Mouse (Mus musculus) liver, embryonic 15.5 days (tissue): ENCODE results near the gene Fig4. TPM values are rescaled to one million over a fixed set of nuclear protein-coding genes. Genes with fewer than 3 reads are reported as not detected.

ENCODE experiments used
- ATAC-seq: fragments of 200-750 bp; cut with Nextera tagmentation; 2 replicates; pipeline ENCODE4 v1.8.0; 2017; ENCODE audit warnings: moderate number of reproducible peaks, mild to moderate bottlenecking, moderate library complexity; ENCODE audit not compliant: insufficient read depth
- H3K27ac ChIP-seq: fragments of 300-500 bp; sonication (generic); replicated peaks from 2 replicates; pipeline ENCODE4 v1.5.1; 2015; ENCODE audit warnings: mild to moderate bottlenecking, inconsistent platforms
- H3K27me3 ChIP-seq: fragments of 300-500 bp; sonication (generic); 2 replicates; pipeline ENCODE4 v1.6.1; 2015; ENCODE audit warnings: mild to moderate bottlenecking, inconsistent platforms
- H3K36me3 ChIP-seq: fragments of 300-500 bp; sonication (generic); replicated peaks from 2 replicates; pipeline ENCODE4 v1.6.1; 2015; ENCODE audit warnings: moderate library complexity, mild to moderate bottlenecking, inconsistent platforms
- H3K4me1 ChIP-seq: fragments of 300-500 bp; sonication (generic); replicated peaks from 2 replicates; pipeline ENCODE4 v1.6.1; 2015; ENCODE audit warnings: inconsistent platforms
- H3K4me2 ChIP-seq: fragments of 300-500 bp; sonication (generic); 2 replicates; pipeline ENCODE4 v1.6.1; 2015; ENCODE audit warnings: moderate library complexity, mild to moderate bottlenecking, inconsistent platforms
- H3K4me3 ChIP-seq: fragments of 300-500 bp; sonication (generic); replicated peaks from 2 replicates; pipeline ENCODE4 v1.5.1; 2015; ENCODE audit warnings: mild to moderate bottlenecking, inconsistent platforms
- H3K9ac ChIP-seq: fragments of 300-500 bp; sonication (generic); 2 replicates; pipeline ENCODE4 v1.6.1; 2015; ENCODE audit warnings: moderate library complexity, mild to moderate bottlenecking, inconsistent platforms
- H3K9me3 ChIP-seq: fragments of 300-500 bp; sonication (generic); replicated peaks from 2 replicates; pipeline ENCODE4 v1.6.1; 2016; ENCODE audit warnings: inconsistent platforms
- WGBS: fragments of 180-500 bp; shearing (Covaris S2); methylation state at CpG from one replicate; pipeline ENCODE4 v1.1.7; 2015; ENCODE audit warnings: mixed read lengths; ENCODE audit not compliant: insufficient replicate concordance; 5-methylcytosine and 5-hydroxymethylcytosine counted together
- polyA plus RNA-seq: library from polyadenylated mRNA; unstranded; fragments of >200 nt; fragmentation: Nextera tagmentation; extraction: Ambion mirVana; gene quantifications from 2 replicates; pipeline ENCODE4 v1.2.1, GENCODE M21; 2015

The Fig4 gene
- polyA plus RNA-seq, 1 experiment from 2014 or later, result 7.4 TPM

GRCm38 (mm10) chr10:41260243-41261006, 42.6 kb downstream of the Fig4 start:
- H3K9ac ChIP-seq, result peak overlapping the region; percentile 27; the same call in 1 of the 2 replicates
- H3K27ac ChIP-seq, result peak overlapping the region; percentile 59; the same call in 1 of the 2 replicates

GRCm38 (mm10) chr10:41250749-41251065, 52.4 kb downstream of the Fig4 start:
- 77% methylated on average over 5 of the region's 5 CpGs for WGBS
- Histone ChIP-seq H3K9ac (no peak overlapping the region), H3K9me3 (no peaks in the 10 kb centered on the region), H3K4me2 (no peak overlapping the region), H3K4me1 (peaks cover 32% of the 10 kb centered on the region), H3K27me3 (no peaks in the 10 kb centered on the region), H3K27ac (no peak overlapping the region), H3K4me3 (no peak overlapping the region), H3K36me3 (peaks cover 6% of the 10 kb centered on the region; the same call in 1 of the 2 replicates)
- ATAC-seq, result no peak

More at GRCm38 (mm10) chr10:41260243-41261006, 42.6 kb downstream of the Fig4 start:
- no peak overlapping the region for H3K4me2 ChIP-seq
- 52% methylated on average over 8 of the region's 8 CpGs for whole genome bisulfite sequencing
- peaks cover 35% of the 10 kb centered on the region for H3K4me1 ChIP-seq
- H3K27me3 ChIP-seq, result no peaks in the 10 kb centered on the region
- no peak for ATAC-seq
- peaks cover 13% of the 10 kb centered on the region for H3K36me3 ChIP-seq
- no peaks in the 10 kb centered on the region for H3K9me3 ChIP-seq
- no peak overlapping the region for H3K4me3 ChIP-seq

- Histone ChIP-seq H3K4me3 (no peak overlapping the region), H3K27ac (no peak overlapping the region), H3K36me3 (peaks cover 6% of the 10 kb centered on the region; the same call in 1 of the 2 replicates), H3K9ac (no peak overlapping the region), H3K4me2 (no peak overlapping the region), H3K9me3 (no peaks in the 10 kb centered on the region), H3K27me3 (no peaks in the 10 kb centered on the region), H3K4me1 (peaks cover 32% of the 10 kb centered on the region)
- 74% methylated on average over 8 of the region's 8 CpGs for WGBS
- ATAC-seq, result no peak
Observed at GRCm38 (mm10) chr10:41250045-41250748, 52.9 kb downstream of the Fig4 start.

- Histone ChIP-seq H3K9me3 (no peaks in the 10 kb centered on the region), H3K4me1 (peaks cover 32% of the 10 kb centered on the region), H3K27ac (peak overlapping the region; percentile 70), H3K36me3 (peaks cover 6% of the 10 kb centered on the region; the same call in 1 of the 2 replicates), H3K4me3 (no peak overlapping the region), H3K4me2 (no peak overlapping the region), H3K9ac (0 out of 2 replicates have a peak overlapping the region, but pooled peaks have one; percentile 3), H3K27me3 (no peaks in the 10 kb centered on the region)
- WGBS, result 67% methylated on average over 8 of the region's 8 CpGs
- peak; percentile 61 for ATAC-seq
Observed at GRCm38 (mm10) chr10:41249006-41249659, 53.9 kb downstream of the Fig4 start.

GRCm38 (mm10) chr10:41247800-41248473, 55.1 kb downstream of the Fig4 start:
- no peak overlapping the region for H3K4me3 ChIP-seq
- peak overlapping the region; percentile 24; the same call in 1 of the 2 replicates for H3K4me2 ChIP-seq
- WGBS, result 41% methylated on average over 5 of the region's 5 CpGs
- H3K36me3 ChIP-seq, result no peaks in the 10 kb centered on the region
- ATAC-seq, result peak; percentile 78
- H3K9ac ChIP-seq, result peak overlapping the region; percentile 32; the same call in 1 of the 2 replicates
- H3K9me3 ChIP-seq, result no peaks in the 10 kb centered on the region
- H3K27ac ChIP-seq, result peak overlapping the region; percentile 70
- no peaks in the 10 kb centered on the region for H3K27me3 ChIP-seq
- H3K4me1 ChIP-seq, result peaks cover 39% of the 10 kb centered on the region

GRCm38 (mm10) chr10:41246111-41246510, 56.9 kb downstream of the Fig4 start:
- ATAC-seq, result no peak
- H3K4me3 ChIP-seq, result no peak overlapping the region

GRCm38 (mm10) chr10:41245477-41245876, 57.6 kb downstream of the Fig4 start:
- no peak overlapping the region for H3K4me3 ChIP-seq
- no peaks in the 10 kb centered on the region for H3K36me3 ChIP-seq
- no peaks in the 10 kb centered on the region for H3K9me3 ChIP-seq
- H3K27me3 ChIP-seq, result no peaks in the 10 kb centered on the region
- ATAC-seq, result no peak
- 84% methylated on average over 6 of the region's 6 CpGs for WGBS
- no peak overlapping the region for H3K27ac ChIP-seq
- no peak overlapping the region for H3K9ac ChIP-seq
- H3K4me2 ChIP-seq, result no peak overlapping the region
- H3K4me1 ChIP-seq, result peaks cover 60% of the 10 kb centered on the region

More at GRCm38 (mm10) chr10:41246111-41246510, 56.9 kb downstream of the Fig4 start:
- WGBS, result 75% methylated on average over 5 of the region's 5 CpGs
- Histone ChIP-seq H3K4me2 (no peak overlapping the region), H3K4me1 (peaks cover 54% of the 10 kb centered on the region), H3K27me3 (no peaks in the 10 kb centered on the region), H3K9me3 (no peaks in the 10 kb centered on the region), H3K36me3 (no peaks in the 10 kb centered on the region), H3K27ac (no peak overlapping the region), H3K9ac (no peak overlapping the region)

GRCm38 (mm10) chr10:41245028-41245427, 58.0 kb downstream of the Fig4 start:
- Histone ChIP-seq H3K4me1 (peaks cover 64% of the 10 kb centered on the region), H3K4me3 (no peak overlapping the region), H3K9ac (no peak overlapping the region), H3K27ac (no peak overlapping the region), H3K36me3 (no peaks in the 10 kb centered on the region), H3K9me3 (no peaks in the 10 kb centered on the region), H3K27me3 (no peaks in the 10 kb centered on the region), H3K4me2 (no peak overlapping the region)
- WGBS, result 77% methylated on average over 6 of the region's 6 CpGs
- ATAC-seq, result no peak

GRCm38 (mm10) chr10:41243930-41244329, 59.1 kb downstream of the Fig4 start:
- ATAC-seq, result no peak
- Histone ChIP-seq H3K36me3 (no peaks in the 10 kb centered on the region), H3K27ac (peak overlapping the region; percentile 51), H3K4me3 (no peak overlapping the region), H3K27me3 (no peaks in the 10 kb centered on the region), H3K4me1 (peaks cover 53% of the 10 kb centered on the region), H3K4me2 (no peak overlapping the region), H3K9ac (no peak overlapping the region), H3K9me3 (no peaks in the 10 kb centered on the region)
- WGBS, result 90% methylated on average over 6 of the region's 6 CpGs

- H3K4me2 ChIP-seq, result no peak overlapping the region
- H3K36me3 ChIP-seq, result no peaks in the 10 kb centered on the region
- H3K4me3 ChIP-seq, result no peak overlapping the region
- ATAC-seq, result peak; percentile 83
- WGBS, result 75% methylated on average over 6 of the region's 6 CpGs
- peaks cover 37% of the 10 kb centered on the region for H3K4me1 ChIP-seq
- H3K27ac ChIP-seq, result peak overlapping the region; percentile 83
- no peaks in the 10 kb centered on the region for H3K9me3 ChIP-seq
- H3K27me3 ChIP-seq, result no peaks in the 10 kb centered on the region
- peak overlapping the region; percentile 32; the same call in 1 of the 2 replicates for H3K9ac ChIP-seq
Observed at GRCm38 (mm10) chr10:41241558-41242242, 61.4 kb downstream of the Fig4 start.
